Mouse (Mus musculus) C2C12 (cell line): ENCODE measurements around the gene Shmt1.

ENCODE experiments used
- CEBPB ChIP-seq: IDR thresholded peaks from one replicate; pipeline ENCODE4 v1.6.1; 2011; ENCODE audit warnings: low read depth, mild to moderate bottlenecking, control low read depth, moderate library complexity
- CTCF ChIP-seq: IDR thresholded peaks from one replicate; pipeline ENCODE4 v1.5.1; 2011; ENCODE audit not compliant: control insufficient read depth, insufficient read depth, insufficient read length
- MYOG ChIP-seq: IDR thresholded peaks from one replicate; pipeline ENCODE4 v1.6.1; 2011; ENCODE audit not compliant: control insufficient read depth, insufficient read length; ENCODE audit errors: extremely low read depth
- USF1 ChIP-seq: IDR thresholded peaks from one replicate; pipeline ENCODE4 v1.6.1; 2011; ENCODE audit warnings: low read depth, mild to moderate bottlenecking, control low read depth, moderate library complexity

DNA sequence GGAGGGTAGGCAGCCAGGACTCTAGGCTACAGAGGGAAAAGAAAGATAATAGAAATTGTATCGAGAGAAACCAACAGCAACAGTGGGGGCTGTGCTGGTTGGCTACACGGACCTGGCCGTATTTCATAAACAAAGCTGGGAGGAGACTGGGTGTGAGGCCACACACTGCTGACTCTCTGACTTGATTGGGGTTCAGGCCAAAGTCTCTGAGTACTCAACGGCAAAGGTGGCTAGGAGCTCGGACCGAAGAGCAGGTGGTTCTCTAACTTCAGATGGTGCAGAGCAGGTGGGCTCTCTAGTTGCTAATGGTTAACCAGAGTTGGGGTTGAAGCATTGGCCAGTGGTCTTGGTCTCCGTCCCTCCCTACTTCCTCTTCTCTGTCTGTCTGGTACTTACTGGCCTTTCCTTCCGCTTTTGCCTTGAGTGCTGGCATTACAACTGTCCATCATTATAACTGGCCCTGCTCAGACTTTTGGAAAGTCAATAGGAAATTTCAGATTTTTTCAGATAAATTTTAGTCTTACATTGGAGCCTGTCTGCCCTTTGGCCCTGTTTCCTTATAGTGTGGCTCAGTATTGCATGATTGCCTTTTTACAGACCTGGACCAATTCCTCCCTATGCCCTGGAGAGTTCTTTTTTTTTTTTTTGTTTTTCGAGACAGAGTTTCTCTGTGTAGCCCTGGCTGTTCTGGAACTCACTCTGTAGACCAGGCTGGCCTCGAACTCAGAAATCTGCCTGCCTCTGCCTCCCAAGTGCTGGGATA lies 26.3 kb upstream of the Shmt1 start:
- TF ChIP-seq CTCF = no peak
- TF ChIP-seq USF1 = no peak
- TF ChIP-seq CEBPB = no peak
- no peak for TF ChIP-seq MYOG
